Mouse (Mus musculus): ENCODE measurements around the gene Mtif3. TPM values are rescaled to one million over a fixed set of nuclear protein-coding genes. Genes with fewer than 3 reads are reported as not detected.

Mtif3 gene
- 23.4 and 23.9 TPM in 2 replicates for polyA plus RNA-seq (2015; fragmentation: Nextera tagmentation; extraction: Ambion mirVana)

DNA sequence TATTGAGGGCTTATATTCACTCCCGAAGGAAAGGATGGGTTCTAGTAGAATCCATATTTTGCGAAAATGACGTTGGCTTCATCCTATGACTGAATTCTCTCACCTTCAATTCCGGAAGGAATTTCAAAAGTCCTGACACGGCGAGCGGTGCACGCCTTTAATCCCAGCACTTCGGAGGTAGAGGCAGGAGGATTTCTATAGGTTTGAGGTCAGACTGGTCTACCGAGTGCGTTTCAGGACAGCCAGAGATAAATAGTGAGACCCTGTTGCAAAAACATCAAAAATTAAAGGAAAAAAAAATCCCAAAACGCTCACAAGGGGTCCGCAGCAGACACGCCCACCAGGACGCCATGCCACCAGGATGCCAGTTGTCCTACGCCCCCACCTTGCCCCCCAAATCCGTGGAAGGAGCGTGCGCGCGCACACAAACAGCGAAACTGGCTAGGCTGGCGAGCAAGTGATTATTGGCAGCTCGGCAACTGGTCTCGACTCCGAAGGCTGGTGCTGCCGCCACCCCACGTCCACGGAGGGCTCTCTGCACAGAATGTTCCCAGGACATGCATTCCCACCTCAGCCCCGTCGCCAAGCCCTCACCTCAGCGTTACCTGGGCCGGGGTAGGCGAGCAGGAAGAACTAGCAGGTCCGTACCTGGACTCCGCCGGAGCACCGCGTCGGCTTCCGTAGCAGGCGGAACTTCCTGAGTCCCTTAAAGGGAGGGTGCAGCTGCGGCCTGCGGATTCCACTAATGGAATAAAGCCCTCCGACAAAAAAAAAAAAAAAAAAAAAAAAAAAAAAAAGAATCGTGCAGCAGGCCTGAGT, at the start of gene Mtif3:
TSS of gene Mtif3 (minus strand) at position 683 of the 819 bp plus-strand sequence.
- peak within 1 kb of the TSS; percentile 69 for H3K4me2 ChIP-seq
- peak within 1 kb of the TSS; percentile 82 for H3K9ac ChIP-seq
- peak; percentile 91 for ATAC-seq
- peaks cover 28% of the 10 kb centered on the region for H3K27me3 ChIP-seq
- H3K4me3 ChIP-seq = peak within 1 kb of the TSS; percentile 77
- no peaks in the 10 kb centered on the region for H3K9me3 ChIP-seq (replicated peaks)
- WGBS = 2% methylated on average over 46 of the region's 46 CpGs
- peak within 1 kb of the TSS; percentile 36 for H3K27ac ChIP-seq
- peaks cover 6% of the 10 kb centered on the region for H3K4me1 ChIP-seq
- peaks cover 15% of the 10 kb centered on the region for H3K36me3 ChIP-seq (ENCODE audit: poor library complexity, severe bottlenecking)

DNA sequence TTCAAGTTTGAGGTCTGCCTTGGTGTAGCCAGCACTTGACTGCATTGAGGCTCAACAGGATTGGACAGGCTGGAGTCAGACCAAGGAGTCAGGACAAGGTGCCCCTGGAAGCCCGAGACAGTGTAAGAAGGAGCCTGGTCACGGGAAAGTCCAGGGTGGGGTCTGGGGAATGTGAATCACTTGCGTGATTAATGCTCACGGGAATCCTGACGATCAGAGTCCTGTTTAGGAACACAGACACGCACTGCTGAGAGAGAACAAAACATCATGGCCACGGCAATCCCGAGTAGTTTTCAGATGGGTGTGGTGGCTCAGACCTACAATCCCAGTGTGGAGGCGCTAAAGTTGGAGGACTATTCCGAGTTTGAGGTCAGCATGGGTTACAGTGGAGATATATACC, 47.7 kb upstream of the Mtif3 start:
- ATAC-seq = no peak
- WGBS = 83% methylated on average over 10 of the region's 10 CpGs
- Histone ChIP-seq H3K27me3 (0 out of 2 replicates have a peak, but pooled peaks cover 2% of the 10 kb centered on the region), H3K9ac (no peak overlapping the region), H3K9me3 (replicated peaks) (no peaks in the 10 kb centered on the region), H3K27ac (no peak overlapping the region), H3K4me1 (peaks cover 5% of the 10 kb centered on the region; the same call in 1 of the 2 replicates), H3K4me3 (no peak overlapping the region), H3K36me3 (ENCODE audit: poor library complexity, severe bottlenecking) (no peaks in the 10 kb centered on the region), H3K4me2 (no peak overlapping the region)

DNA sequence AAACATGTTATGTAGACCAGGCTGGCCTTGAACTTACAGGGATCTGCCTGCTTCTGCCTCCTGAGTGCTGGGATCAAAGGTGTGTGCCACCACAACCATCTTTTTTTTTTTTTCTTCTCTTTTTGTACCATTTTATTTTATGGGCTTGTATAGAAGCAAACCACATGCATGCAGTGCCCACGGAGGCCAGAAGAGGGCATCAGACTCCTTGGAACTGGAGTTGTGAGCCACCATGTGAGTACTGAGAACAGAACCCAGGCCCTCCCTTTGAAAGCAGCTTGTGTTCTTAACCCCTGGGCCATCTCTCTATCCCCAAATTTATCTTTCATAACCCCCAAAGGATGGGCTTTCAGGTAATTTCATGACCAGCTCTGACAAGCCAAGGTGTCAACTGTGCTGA, 39.7 kb upstream of the Mtif3 start:
- WGBS = 53% methylated on average over 1 of the region's 1 CpGs
- peaks cover 6% of the 10 kb centered on the region; the same call in 1 of the 2 replicates for H3K9me3 ChIP-seq (replicated peaks)
- ATAC-seq = no peak
- H3K4me3 ChIP-seq = no peak overlapping the region
- H3K27ac ChIP-seq = no peak overlapping the region
- H3K27me3 ChIP-seq = 0 out of 2 replicates have a peak, but pooled peaks cover 2% of the 10 kb centered on the region
- no peak overlapping the region for H3K4me2 ChIP-seq
- no peaks in the 10 kb centered on the region for H3K36me3 ChIP-seq (ENCODE audit: poor library complexity, severe bottlenecking)
- no peaks in the 10 kb centered on the region for H3K4me1 ChIP-seq
- no peak overlapping the region for H3K9ac ChIP-seq

DNA sequence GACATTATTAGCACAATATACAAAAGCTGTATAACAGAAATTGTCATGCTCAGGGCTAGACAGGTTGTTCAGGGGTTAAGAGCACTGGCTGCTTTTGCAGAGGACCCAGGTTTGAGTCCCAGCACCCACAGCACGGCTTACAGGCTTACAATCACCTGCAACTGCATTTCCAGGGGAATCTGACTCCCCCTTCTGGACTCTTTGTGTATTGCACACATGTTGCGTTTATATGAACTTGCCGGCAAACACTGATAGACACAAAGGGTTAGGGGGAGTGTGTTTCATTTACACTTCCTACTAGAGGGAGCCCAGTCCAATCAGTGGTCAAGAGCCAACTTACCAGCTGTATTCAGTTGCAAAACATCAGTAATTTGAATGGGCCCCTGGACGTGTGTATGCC, 37.7 kb upstream of the Mtif3 start:
- ATAC-seq = no peak
- H3K27me3 ChIP-seq = no peaks in the 10 kb centered on the region
- no peak overlapping the region for H3K9ac ChIP-seq
- peaks cover 6% of the 10 kb centered on the region; the same call in 1 of the 2 replicates for H3K9me3 ChIP-seq (replicated peaks)
- H3K4me2 ChIP-seq = no peak overlapping the region
- no peak overlapping the region for H3K27ac ChIP-seq
- no peaks in the 10 kb centered on the region for H3K4me1 ChIP-seq
- WGBS = 83% methylated on average over 4 of the region's 4 CpGs
- no peak overlapping the region for H3K4me3 ChIP-seq
- no peaks in the 10 kb centered on the region for H3K36me3 ChIP-seq (ENCODE audit: poor library complexity, severe bottlenecking)

DNA sequence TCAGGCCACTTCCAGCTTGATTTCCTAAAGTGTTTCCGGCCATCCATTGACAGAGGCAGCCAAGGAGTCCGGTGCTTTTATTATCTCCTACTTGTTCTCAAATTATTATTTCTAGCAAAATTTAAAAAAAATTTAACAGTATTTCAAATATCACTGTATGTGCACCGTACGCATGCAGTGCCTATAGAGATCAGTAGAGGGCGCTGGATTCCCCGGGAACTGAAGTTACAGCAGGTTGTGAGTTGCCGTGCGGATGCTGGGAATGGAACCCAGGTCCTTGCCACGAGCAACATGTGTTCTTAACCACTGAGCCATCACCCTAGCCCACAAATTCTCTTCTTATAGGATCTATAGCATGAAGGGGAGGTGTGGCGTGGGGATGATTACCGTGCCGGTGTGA, 35.2 kb upstream of the Mtif3 start:
- Histone ChIP-seq H3K4me1 (no peaks in the 10 kb centered on the region), H3K9me3 (replicated peaks) (peaks cover 5% of the 10 kb centered on the region; the same call in 1 of the 2 replicates), H3K4me3 (no peak overlapping the region), H3K9ac (no peak overlapping the region), H3K27me3 (no peaks in the 10 kb centered on the region), H3K36me3 (ENCODE audit: poor library complexity, severe bottlenecking) (no peaks in the 10 kb centered on the region), H3K27ac (no peak overlapping the region), H3K4me2 (no peak overlapping the region)
- 92% methylated on average over 12 of the region's 12 CpGs for WGBS
- no peak for ATAC-seq

DNA sequence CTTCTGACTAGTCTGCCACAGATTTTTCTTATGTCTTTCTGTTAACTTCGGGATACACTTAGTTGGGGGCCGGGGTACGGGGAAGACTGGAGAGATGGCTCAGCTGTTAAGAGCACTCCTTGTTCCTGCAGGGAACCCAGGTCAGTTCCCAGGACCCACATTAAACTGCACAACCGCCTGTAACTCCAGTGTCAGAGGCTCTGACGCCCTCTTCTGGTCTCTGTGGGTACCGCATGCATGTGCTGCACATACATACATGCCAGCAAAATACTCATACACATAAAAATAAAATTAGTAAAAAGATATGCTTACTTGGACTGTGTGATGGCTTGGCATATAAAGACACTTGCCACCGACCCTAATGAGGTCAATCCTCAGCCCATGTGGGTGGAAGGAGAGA, 33.2 kb upstream of the Mtif3 start:
- Histone ChIP-seq H3K4me3 (no peak overlapping the region), H3K4me2 (no peak overlapping the region), H3K4me1 (no peaks in the 10 kb centered on the region), H3K36me3 (ENCODE audit: poor library complexity, severe bottlenecking) (no peaks in the 10 kb centered on the region), H3K9me3 (replicated peaks) (no peaks in the 10 kb centered on the region), H3K27me3 (peaks cover 7% of the 10 kb centered on the region; the same call in 1 of the 2 replicates), H3K9ac (no peak overlapping the region), H3K27ac (no peak overlapping the region)
- WGBS = 81% methylated on average over 7 of the region's 7 CpGs
- ATAC-seq = no peak

DNA sequence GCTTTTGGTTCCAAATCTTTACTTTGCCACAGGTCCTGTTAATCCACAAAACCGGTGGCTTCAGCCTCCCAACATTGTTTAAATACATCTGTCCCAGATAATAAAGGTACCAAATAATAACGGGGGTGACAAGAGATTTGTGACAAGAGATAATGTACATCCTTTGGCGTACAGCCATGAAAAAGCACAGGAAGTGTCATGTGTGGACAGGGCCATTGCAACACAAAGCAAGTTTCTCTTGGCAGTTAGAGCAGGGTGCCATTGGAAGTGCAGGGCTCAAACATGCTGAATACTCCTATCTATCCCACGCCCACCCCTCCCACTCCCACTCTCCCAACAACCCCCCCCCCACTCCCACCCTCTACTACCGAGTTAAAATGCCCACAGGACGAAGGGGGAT, 31.4 kb upstream of the Mtif3 start:
- Histone ChIP-seq H3K27me3 (peaks cover 15% of the 10 kb centered on the region; the same call in 1 of the 2 replicates), H3K4me3 (no peak overlapping the region), H3K9ac (no peak overlapping the region), H3K36me3 (ENCODE audit: poor library complexity, severe bottlenecking) (no peaks in the 10 kb centered on the region), H3K9me3 (replicated peaks) (no peaks in the 10 kb centered on the region), H3K27ac (no peak overlapping the region), H3K4me1 (no peaks in the 10 kb centered on the region), H3K4me2 (no peak overlapping the region)
- ATAC-seq = no peak
- 74% methylated on average over 6 of the region's 6 CpGs for WGBS

DNA sequence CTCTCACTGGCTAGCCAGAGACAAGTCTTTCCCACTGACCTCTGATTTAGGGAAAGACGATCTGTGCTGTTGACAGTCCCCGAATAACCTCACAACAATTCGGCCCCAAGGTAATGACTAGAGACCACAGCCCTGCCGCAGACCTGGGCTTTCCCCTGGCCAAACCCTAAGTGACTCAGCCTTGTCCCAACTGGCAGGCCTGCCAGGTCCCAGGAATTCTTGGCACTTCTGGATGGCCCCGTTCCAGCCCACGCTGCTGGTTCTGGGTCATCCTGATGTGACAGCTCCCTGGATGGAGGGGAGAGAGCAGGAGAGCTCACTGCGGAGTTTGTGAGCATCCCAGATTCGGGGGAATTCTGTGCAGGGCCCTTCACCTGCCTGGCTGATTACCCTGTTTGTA, 29.9 kb upstream of the Mtif3 start:
- Histone ChIP-seq H3K36me3 (ENCODE audit: poor library complexity, severe bottlenecking) (no peaks in the 10 kb centered on the region), H3K4me1 (no peaks in the 10 kb centered on the region), H3K27ac (no peak overlapping the region), H3K9me3 (replicated peaks) (no peaks in the 10 kb centered on the region), H3K4me2 (no peak overlapping the region), H3K4me3 (no peak overlapping the region), H3K9ac (no peak overlapping the region), H3K27me3 (peaks cover 15% of the 10 kb centered on the region)
- WGBS = 72% methylated on average over 8 of the region's 8 CpGs
- no peak for ATAC-seq

DNA sequence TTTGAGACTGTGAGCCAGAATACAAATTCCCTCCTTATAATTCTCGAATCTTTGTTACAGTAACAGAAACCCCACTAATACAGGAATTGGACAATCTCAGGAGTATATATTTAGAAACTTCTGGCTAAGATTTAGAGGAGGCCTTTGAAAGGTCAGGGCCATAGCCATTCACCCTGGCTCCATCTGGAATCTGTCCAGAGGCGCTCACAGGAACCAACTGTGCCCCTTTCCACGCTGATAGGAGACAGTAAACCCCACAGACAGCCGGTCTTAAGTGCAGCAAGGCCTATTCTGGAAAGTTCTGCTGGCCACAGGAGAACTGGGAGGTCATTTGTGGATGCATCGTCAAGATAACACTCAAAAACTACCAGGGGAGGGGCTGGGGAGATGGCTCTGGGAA, 25.5 kb upstream of the Mtif3 start:
- WGBS = 86% methylated on average over 5 of the region's 5 CpGs
- H3K4me2 ChIP-seq = no peak overlapping the region
- no peak for ATAC-seq
- H3K9me3 ChIP-seq (replicated peaks) = no peaks in the 10 kb centered on the region
- H3K36me3 ChIP-seq (ENCODE audit: poor library complexity, severe bottlenecking) = no peaks in the 10 kb centered on the region
- H3K27ac ChIP-seq = no peak overlapping the region
- no peak overlapping the region for H3K9ac ChIP-seq
- peaks cover 31% of the 10 kb centered on the region for H3K27me3 ChIP-seq
- H3K4me3 ChIP-seq = no peak overlapping the region
- peaks cover 13% of the 10 kb centered on the region for H3K4me1 ChIP-seq

DNA sequence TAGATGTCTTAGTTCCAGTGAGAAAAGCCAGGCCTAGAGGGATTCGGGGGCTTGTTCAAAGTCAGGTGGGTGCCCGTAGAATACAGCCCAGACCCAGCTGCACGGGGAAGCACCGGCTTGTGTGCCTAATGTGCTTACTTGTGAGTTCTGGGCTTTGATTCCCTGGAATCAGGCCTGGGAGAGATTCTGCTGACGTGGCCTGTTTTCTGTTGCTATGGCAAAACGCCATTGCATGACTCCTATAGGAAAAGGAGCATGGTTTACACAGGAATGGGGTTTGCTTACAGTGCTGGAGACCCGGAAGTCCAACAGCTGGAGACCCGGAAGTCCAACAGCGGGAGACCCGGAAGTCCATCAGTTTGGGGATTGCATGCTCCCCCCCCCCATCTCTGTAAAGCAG, 24.0 kb upstream of the Mtif3 start:
- no peak overlapping the region for H3K4me3 ChIP-seq
- 87% methylated on average over 10 of the region's 10 CpGs for WGBS
- no peak for ATAC-seq

DNA sequence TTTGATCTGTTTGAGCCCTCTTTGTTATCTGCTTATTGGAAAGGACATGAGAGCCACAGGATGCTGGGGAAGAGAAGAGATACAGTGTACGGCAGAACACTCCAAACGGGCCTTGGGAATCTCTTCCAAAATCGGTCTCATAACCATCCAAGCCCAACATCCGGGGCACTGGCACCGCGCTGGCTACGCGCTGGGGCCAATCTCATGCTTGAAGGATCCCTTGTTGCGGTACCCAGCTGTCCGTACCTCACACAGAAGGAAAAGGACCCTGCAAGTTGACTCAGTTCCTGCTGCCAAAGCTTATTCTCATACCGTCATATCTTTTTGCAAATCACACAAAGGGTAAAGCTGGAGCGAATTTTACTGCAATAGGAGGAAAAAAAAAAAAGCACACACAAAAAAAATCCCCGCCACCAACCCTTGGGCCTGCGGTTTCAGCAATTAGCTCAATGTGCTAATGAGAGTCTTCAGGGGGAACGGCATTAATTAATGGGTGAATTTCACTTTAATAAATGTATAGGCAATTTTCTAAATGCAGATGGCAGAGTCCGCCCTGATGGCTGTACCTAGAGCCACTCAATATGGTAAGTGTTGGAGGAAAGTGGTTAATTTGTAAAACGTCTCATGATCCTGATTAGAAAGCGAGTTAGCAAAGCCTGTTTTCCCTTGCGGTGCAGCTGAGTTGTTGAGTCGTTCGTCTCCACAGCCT, 22.3 kb upstream of the Mtif3 start:
- no peaks in the 10 kb centered on the region for H3K36me3 ChIP-seq (ENCODE audit: poor library complexity, severe bottlenecking)
- no peaks in the 10 kb centered on the region for H3K9me3 ChIP-seq (replicated peaks)
- peak overlapping the region; percentile 45 for H3K4me2 ChIP-seq
- 30% methylated on average over 21 of the region's 21 CpGs for WGBS
- ATAC-seq = peak; percentile 66
- H3K4me1 ChIP-seq = peaks cover 13% of the 10 kb centered on the region
- H3K4me3 ChIP-seq = no peak overlapping the region
- peaks cover 51% of the 10 kb centered on the region for H3K27me3 ChIP-seq
- peak overlapping the region; percentile 63 for H3K27ac ChIP-seq
- H3K9ac ChIP-seq = peak overlapping the region; percentile 1; the same call in 1 of the 2 replicates

More for the DNA sequence above, 24.0 kb upstream of the Mtif3 start:
- Histone ChIP-seq H3K27me3 (peaks cover 38% of the 10 kb centered on the region), H3K36me3 (ENCODE audit: poor library complexity, severe bottlenecking) (no peaks in the 10 kb centered on the region), H3K4me1 (peaks cover 13% of the 10 kb centered on the region), H3K27ac (no peak overlapping the region), H3K9me3 (replicated peaks) (no peaks in the 10 kb centered on the region), H3K4me2 (no peak overlapping the region), H3K9ac (no peak overlapping the region)

DNA sequence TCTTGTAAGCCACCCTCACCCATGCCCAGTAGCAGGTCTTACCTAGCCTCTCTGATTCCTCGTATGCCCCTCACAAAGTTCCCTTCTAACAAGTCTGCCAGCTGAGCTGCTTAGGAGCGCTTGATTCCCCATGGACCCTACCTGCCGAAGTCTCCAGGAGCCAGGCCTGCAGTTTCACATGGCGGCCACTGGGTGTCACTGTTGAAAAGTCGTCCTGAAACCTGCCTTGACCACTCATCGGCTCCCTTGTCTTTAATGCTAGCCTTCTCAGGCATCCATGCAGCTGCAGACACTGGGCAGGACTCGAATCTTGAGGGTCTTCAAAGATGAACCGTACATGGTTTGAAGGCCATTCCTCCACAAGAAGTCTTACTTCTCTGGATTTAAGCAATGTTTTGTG, 19.6 kb upstream of the Mtif3 start:
- 9% methylated on average over 8 of the region's 8 CpGs for WGBS
- no peak overlapping the region for H3K27ac ChIP-seq
- peaks cover 51% of the 10 kb centered on the region for H3K27me3 ChIP-seq
- ATAC-seq = 0 out of 2 replicates have a peak, but pooled peaks have one; percentile 44
- no peak overlapping the region for H3K4me3 ChIP-seq
- no peak overlapping the region for H3K9ac ChIP-seq
- no peaks in the 10 kb centered on the region for H3K9me3 ChIP-seq (replicated peaks)
- no peak overlapping the region for H3K4me2 ChIP-seq
- H3K4me1 ChIP-seq = peaks cover 13% of the 10 kb centered on the region
- H3K36me3 ChIP-seq (ENCODE audit: poor library complexity, severe bottlenecking) = no peaks in the 10 kb centered on the region
